Mouse (Mus musculus): Measurements from ENCODE around the gene Pou2f3.

- TF ChIP-seq GATA1 (IDR thresholded peaks at IDR 0.05; ENCODE audit: borderline replicate concordance, low read length) (no peak), CTCF (IDR thresholded peaks at IDR 0.05; ENCODE audit: low read depth, low read length) (no peak), POLR2AphosphoS5 (IDR thresholded peaks at IDR 0.05; ENCODE audit: insufficient replicate concordance, low read depth, low read length) (no peak), TAL1 (conservative IDR thresholded peaks at IDR 0.05; ENCODE audit: low read depth, low read length) (no peak), GATA2 (IDR thresholded peaks at IDR 0.05; ENCODE audit: borderline replicate concordance, low read depth, low read length) (no peak)
Measured at GRCm38 (mm10) chr9:43085686-43086285, 124.4 kb downstream of the Pou2f3 start.
